Mouse (Mus musculus): ENCODE measurements around the gene Orc2. TPM values are rescaled to one million over a fixed set of nuclear protein-coding genes. Genes with fewer than 3 reads are reported as not detected.
A peak's percentile ranks its signal among the peaks of the same experiment; 100 is the strongest.

Gene Orc2
- 55.9 and 62.2 TPM in 2 replicates for polyA plus RNA-seq (2016; fragmentation: Nextera tagmentation; extraction: Ambion mirVana)

- ATAC-seq, result peak; percentile 94
- H3K4me1 ChIP-seq, result peaks cover 32% of the 10 kb centered on the region
- under 1% methylated on average over 64 of the region's 64 CpGs for WGBS (ENCODE audit: insufficient replicate concordance)
- H3K9me3 ChIP-seq (replicated peaks), result peaks cover 34% of the 10 kb centered on the region
- peak within 1 kb of the TSS; percentile 75 for H3K4me2 ChIP-seq
- peak within 1 kb of the TSS; percentile 99 for H3K4me3 ChIP-seq
- peaks cover 51% of the 10 kb centered on the region for H3K36me3 ChIP-seq
- no peaks in the 10 kb centered on the region for H3K27me3 ChIP-seq (replicated peaks)
- H3K27ac ChIP-seq, result peak within 1 kb of the TSS; percentile 94
- H3K9ac ChIP-seq, result peak within 1 kb of the TSS; percentile 97
Measured at GRCm38 (mm10) chr1:58504577-58505254, at the start of gene Orc2. Gene Orc2, minus strand, starts transcription at chr1:58505109.

- Histone ChIP-seq H3K36me3 (peaks cover 73% of the 10 kb centered on the region), H3K4me2 (no peak overlapping the region), H3K27me3 (replicated peaks) (no peaks in the 10 kb centered on the region), H3K4me1 (no peaks in the 10 kb centered on the region), H3K27ac (no peak overlapping the region), H3K9me3 (replicated peaks) (no peaks in the 10 kb centered on the region), H3K9ac (no peak overlapping the region), H3K4me3 (no peak overlapping the region)
- WGBS (ENCODE audit: insufficient replicate concordance), result 63% methylated on average over 1 of the region's 1 CpGs
- no peak for ATAC-seq
Measured at GRCm38 (mm10) chr1:58541386-58541785, 36.5 kb upstream of the Orc2 start.

GRCm38 (mm10) chr1:58507249-58507648, 2.3 kb upstream of the Orc2 start:
- peaks cover 22% of the 10 kb centered on the region for H3K4me1 ChIP-seq
- H3K4me3 ChIP-seq, result no peak overlapping the region
- WGBS (ENCODE audit: insufficient replicate concordance), result 81% methylated on average over 3 of the region's 3 CpGs
- no peak overlapping the region for H3K27ac ChIP-seq
- no peak overlapping the region for H3K4me2 ChIP-seq
- no peak for ATAC-seq
- H3K27me3 ChIP-seq (replicated peaks), result no peaks in the 10 kb centered on the region
- peaks cover 34% of the 10 kb centered on the region for H3K9me3 ChIP-seq (replicated peaks)
- no peak overlapping the region for H3K9ac ChIP-seq
- peaks cover 31% of the 10 kb centered on the region for H3K36me3 ChIP-seq

- WGBS (ENCODE audit: insufficient replicate concordance), result 11% methylated on average over 9 of the region's 9 CpGs
- Histone ChIP-seq H3K4me2 (peak overlapping the region; percentile 75), H3K27ac (peak overlapping the region; percentile 94), H3K9me3 (replicated peaks) (peaks cover 33% of the 10 kb centered on the region), H3K27me3 (replicated peaks) (no peaks in the 10 kb centered on the region), H3K9ac (peak overlapping the region; percentile 97), H3K4me1 (peaks cover 32% of the 10 kb centered on the region), H3K4me3 (peak overlapping the region; percentile 99), H3K36me3 (peaks cover 57% of the 10 kb centered on the region)
- no peak for ATAC-seq
Measured at GRCm38 (mm10) chr1:58503793-58504370, 1.0 kb downstream of the Orc2 start.

- Histone ChIP-seq H3K9ac (peak overlapping the region; percentile 97), H3K27me3 (replicated peaks) (no peaks in the 10 kb centered on the region), H3K4me3 (peak overlapping the region; percentile 99), H3K27ac (peak overlapping the region; percentile 94), H3K4me1 (peaks cover 32% of the 10 kb centered on the region), H3K36me3 (peaks cover 59% of the 10 kb centered on the region), H3K9me3 (replicated peaks) (peaks cover 26% of the 10 kb centered on the region), H3K4me2 (peak overlapping the region; percentile 75)
- peak; percentile 85 for ATAC-seq
Measured at GRCm38 (mm10) chr1:58503134-58503533, 1.8 kb downstream of the Orc2 start.

- H3K4me1 ChIP-seq, result peaks cover 23% of the 10 kb centered on the region
- H3K9me3 ChIP-seq (replicated peaks), result no peaks in the 10 kb centered on the region
- H3K4me2 ChIP-seq, result no peak overlapping the region
- no peak overlapping the region for H3K4me3 ChIP-seq
- H3K27me3 ChIP-seq (replicated peaks), result no peaks in the 10 kb centered on the region
- peaks cover 77% of the 10 kb centered on the region for H3K36me3 ChIP-seq
- WGBS (ENCODE audit: insufficient replicate concordance), result 77% methylated on average over 1 of the region's 1 CpGs
- ATAC-seq, result no peak
- no peak overlapping the region for H3K9ac ChIP-seq
- H3K27ac ChIP-seq, result no peak overlapping the region
Measured at GRCm38 (mm10) chr1:58498758-58499157, 6.2 kb downstream of the Orc2 start.

- no peak for ATAC-seq
- peaks cover 88% of the 10 kb centered on the region for H3K36me3 ChIP-seq
- WGBS (ENCODE audit: insufficient replicate concordance), result 82% methylated on average over 4 of the region's 4 CpGs
Measured at GRCm38 (mm10) chr1:58497678-58498077, 7.2 kb downstream of the Orc2 start.

GRCm38 (mm10) chr1:58495603-58496002, 9.3 kb downstream of the Orc2 start:
- WGBS (ENCODE audit: insufficient replicate concordance), result 90% methylated on average over 6 of the region's 6 CpGs
- peaks cover 98% of the 10 kb centered on the region for H3K36me3 ChIP-seq

More at GRCm38 (mm10) chr1:58497678-58498077, 7.2 kb downstream of the Orc2 start:
- Histone ChIP-seq H3K9ac (no peak overlapping the region), H3K4me2 (no peak overlapping the region), H3K27ac (no peak overlapping the region), H3K9me3 (replicated peaks) (no peaks in the 10 kb centered on the region), H3K4me3 (no peak overlapping the region), H3K27me3 (replicated peaks) (no peaks in the 10 kb centered on the region), H3K4me1 (peaks cover 13% of the 10 kb centered on the region)

GRCm38 (mm10) chr1:58482647-58483046, 22.3 kb downstream of the Orc2 start:
- no peak overlapping the region for H3K9ac ChIP-seq
- no peak overlapping the region for H3K27ac ChIP-seq
- H3K27me3 ChIP-seq (replicated peaks), result no peaks in the 10 kb centered on the region
- no peak for ATAC-seq
- H3K36me3 ChIP-seq, result peaks cover 98% of the 10 kb centered on the region
- WGBS (ENCODE audit: insufficient replicate concordance), result 88% methylated on average over 4 of the region's 4 CpGs
- H3K4me3 ChIP-seq, result no peak overlapping the region
- no peaks in the 10 kb centered on the region for H3K4me1 ChIP-seq
- no peak overlapping the region for H3K4me2 ChIP-seq
- H3K9me3 ChIP-seq (replicated peaks), result no peaks in the 10 kb centered on the region

More at GRCm38 (mm10) chr1:58495603-58496002, 9.3 kb downstream of the Orc2 start:
- Histone ChIP-seq H3K4me1 (no peaks in the 10 kb centered on the region), H3K9ac (no peak overlapping the region), H3K27ac (no peak overlapping the region), H3K4me2 (no peak overlapping the region), H3K4me3 (no peak overlapping the region), H3K27me3 (replicated peaks) (no peaks in the 10 kb centered on the region), H3K9me3 (replicated peaks) (no peaks in the 10 kb centered on the region)
- no peak for ATAC-seq

- Histone ChIP-seq H3K36me3 (peaks cover 97% of the 10 kb centered on the region), H3K9ac (no peak overlapping the region), H3K27me3 (replicated peaks) (no peaks in the 10 kb centered on the region), H3K4me3 (no peak overlapping the region), H3K4me1 (no peaks in the 10 kb centered on the region), H3K4me2 (no peak overlapping the region), H3K9me3 (replicated peaks) (no peaks in the 10 kb centered on the region), H3K27ac (no peak overlapping the region)
- no peak for ATAC-seq
- 88% methylated on average over 8 of the region's 8 CpGs for WGBS (ENCODE audit: insufficient replicate concordance)
Measured at GRCm38 (mm10) chr1:58475662-58476061, 29.2 kb downstream of the Orc2 start.

- peaks cover 98% of the 10 kb centered on the region for H3K36me3 ChIP-seq
- no peaks in the 10 kb centered on the region for H3K9me3 ChIP-seq (replicated peaks)
- WGBS (ENCODE audit: insufficient replicate concordance), result 91% methylated on average over 4 of the region's 4 CpGs
- no peak overlapping the region for H3K27ac ChIP-seq
- no peaks in the 10 kb centered on the region for H3K4me1 ChIP-seq
- H3K9ac ChIP-seq, result no peak overlapping the region
- no peak overlapping the region for H3K4me3 ChIP-seq
- no peak for ATAC-seq
- no peaks in the 10 kb centered on the region for H3K27me3 ChIP-seq (replicated peaks)
- H3K4me2 ChIP-seq, result no peak overlapping the region
Measured at GRCm38 (mm10) chr1:58465561-58465960, 39.3 kb downstream of the Orc2 start.

- Histone ChIP-seq H3K9ac (no peak overlapping the region), H3K4me3 (no peak overlapping the region), H3K9me3 (replicated peaks) (no peaks in the 10 kb centered on the region), H3K27ac (no peak overlapping the region), H3K4me1 (no peaks in the 10 kb centered on the region), H3K4me2 (no peak overlapping the region), H3K36me3 (peaks cover 98% of the 10 kb centered on the region), H3K27me3 (replicated peaks) (no peaks in the 10 kb centered on the region)
- ATAC-seq, result no peak
- WGBS (ENCODE audit: insufficient replicate concordance), result 80% methylated on average over 4 of the region's 4 CpGs
Measured at GRCm38 (mm10) chr1:58465042-58465441, 39.9 kb downstream of the Orc2 start.
